Mouse (Mus musculus) testis, adult 2 months (tissue): ENCODE measurements at regions not wholly inside any gene's neighbourhood (a gene's known extent, or its start where the extent isn't known, plus 50 kb on each side); places are given as distances from the start of the nearest gene placed in this dataset.

Source experiments
- CTCF ChIP-seq: fragments of 200-500 bp; IDR thresholded peaks from 2 replicates; pipeline ENCODE4 v1.5.1; 2012; ENCODE audit warnings: low read depth, mild to moderate bottlenecking, inconsistent platforms, low read length, moderate library complexity; ENCODE audit not compliant: control insufficient read depth, insufficient read depth, insufficient replicate concordance
- POLR2A ChIP-seq: fragments of 200-500 bp; IDR thresholded peaks from 2 replicates; pipeline ENCODE4 v1.6.1; 2012; ENCODE audit warnings: low read depth, mild to moderate bottlenecking, inconsistent platforms, low read length, moderate library complexity; ENCODE audit not compliant: control insufficient read depth

DNA sequence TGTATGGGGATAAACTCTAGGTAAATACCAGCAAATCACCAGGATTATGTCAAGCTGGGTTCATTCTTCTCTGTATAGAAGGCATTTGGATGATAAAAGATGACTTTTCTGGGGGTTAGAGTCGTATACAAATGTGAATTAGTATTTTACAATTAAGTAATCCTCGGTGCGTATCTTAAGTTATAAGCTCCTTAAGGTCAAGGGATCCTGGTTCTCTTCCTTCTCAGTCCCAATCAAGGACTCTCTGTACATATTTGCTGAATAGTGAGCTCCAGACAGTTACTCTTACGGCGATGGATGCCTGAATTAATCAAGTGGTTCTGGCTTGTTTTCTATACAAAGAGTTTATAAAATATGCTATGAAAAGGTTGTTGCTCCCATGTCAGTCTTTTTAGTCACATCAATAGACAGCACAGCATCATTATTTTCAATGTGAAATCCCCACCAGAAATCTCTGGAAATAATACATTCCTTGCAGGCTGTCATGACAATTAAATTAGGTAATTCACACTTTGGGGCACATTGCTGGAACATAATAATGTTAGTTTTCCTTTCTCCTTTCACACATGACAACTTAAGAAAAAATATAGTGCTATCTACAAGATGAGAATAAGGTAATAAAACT is 64.0 kb upstream of the Cwc22 start:
- TF ChIP-seq POLR2A, result no peak
- no peak for TF ChIP-seq CTCF
